Mouse (Mus musculus): ENCODE measurements around the gene Vsig8. TPM values are rescaled to one million over a fixed set of nuclear protein-coding genes. Genes with fewer than 3 reads are reported as not detected.

The Vsig8 gene
- total RNA-seq, 2 experiments from 2014 or later: not detected

- DNase-seq: peak; percentile 70 to 71
These were observed 34.6 kb downstream of the Vsig8 start, which contains the start of gene Slamf8 for GRCm38 (mm10) chr1:172590385-172590784. Gene Slamf8 (minus strand): TSS chr1:172590568.

GRCm38 (mm10) chr1:172593321-172593720, 37.6 kb downstream of the Vsig8 start:
- DNase-seq: no peak

- no peak for DNase-seq
These were observed 38.2 kb downstream of the Vsig8 start for GRCm38 (mm10) chr1:172593956-172594355.

- DNase-seq: peak; percentile 15 to 47
These were observed 38.8 kb downstream of the Vsig8 start for GRCm38 (mm10) chr1:172594495-172594894.

DNA sequence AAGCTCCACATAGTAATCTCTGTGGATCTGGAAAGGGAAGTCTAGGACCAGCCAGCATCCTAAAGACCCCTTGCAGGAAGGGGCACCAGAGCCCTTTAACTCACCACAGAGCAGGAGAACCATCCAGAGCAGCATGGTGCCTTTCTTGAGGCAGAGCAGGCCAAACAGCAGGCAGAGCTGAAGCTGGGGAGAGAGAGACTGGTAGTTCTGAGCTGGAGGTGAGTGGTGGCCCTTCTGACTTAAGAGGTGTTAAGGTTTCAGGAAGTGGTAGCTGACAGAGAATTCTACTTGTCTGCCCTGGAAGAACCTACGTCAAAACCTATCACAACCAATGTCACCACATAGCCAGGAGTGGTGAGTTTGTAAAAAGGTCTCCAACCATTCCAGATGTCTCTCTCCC, 46.6 kb downstream of the Vsig8 start, which contains the start of gene Fcrl6:
TSS of gene Fcrl6 (minus strand) at position 226 of the 400 bp plus-strand sequence.
- DNase-seq: no peak

DNA sequence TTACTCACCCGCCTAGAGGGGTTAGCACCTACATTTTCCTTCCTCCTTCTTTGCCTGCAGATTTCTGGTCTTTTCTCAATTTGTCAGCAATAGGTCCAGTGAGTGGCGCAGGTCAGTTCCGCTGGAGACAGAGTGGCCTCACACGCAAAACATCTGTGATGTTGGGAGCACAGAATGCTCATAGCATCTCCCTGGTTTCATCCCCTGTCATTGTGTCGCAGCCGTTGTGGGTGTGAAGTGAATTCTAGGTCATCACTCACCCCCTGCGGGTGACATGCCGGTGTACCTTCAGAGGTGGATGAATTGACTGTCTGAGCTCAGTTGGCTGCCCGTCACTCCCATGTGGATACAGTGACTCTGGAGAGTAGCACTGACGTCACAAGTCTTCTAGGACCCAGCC, 55.6 kb downstream of the Vsig8 start:
- DNase-seq: no peak

- DNase-seq: peak in 1 of 2 experiments; percentile 10
These were observed 57.0 kb downstream of the Vsig8 start for GRCm38 (mm10) chr1:172612745-172613144.

Other genes with a start within 250 kb of the Vsig8 start
- gene Kcnj9, start 226.6 kb upstream of the Vsig8 start, total RNA-seq (2021): not detected
- gene Kcnj10, start 214.7 kb upstream of the Vsig8 start, total RNA-seq (2021): under 1 TPM; 0.17 to 0.18 TPM
- gene Pigm, start 179.4 kb upstream of the Vsig8 start, total RNA-seq (2021): 1 to 10 TPM; 3.2 to 4.2 TPM
- gene Slamf9, start 80.6 kb upstream of the Vsig8 start, total RNA-seq (2021): 1 to 10 TPM; 1.2 to 2.2 TPM
- gene Igsf9, start 74.2 kb upstream of the Vsig8 start, total RNA-seq (2021): under 1 TPM; 0.28 to 0.45 TPM
- gene Tagln2, start 55.9 kb upstream of the Vsig8 start, total RNA-seq (2021): 10 to 100 TPM; 56.8 to 58.8 TPM
- 1 to 10 TPM in 1 of 2 experiments, not detected in 1; 1.2 TPM for gene Cfap45, start 35.1 kb upstream of the Vsig8 start, total RNA-seq (2021)
- under 1 TPM; 0.37 to 0.39 TPM for gene Slamf8, start 34.6 kb downstream of the Vsig8 start, total RNA-seq (2021)
- not detected for gene Fcrl6, start 46.6 kb downstream of the Vsig8 start, total RNA-seq (2021)
- 10 to 100 TPM in 1 of 2 experiments, 1 to 10 TPM in 1; 9.8 to 10.4 TPM for gene Dusp23, start 77.0 kb downstream of the Vsig8 start, total RNA-seq (2021)
- gene Crp, start 142.1 kb downstream of the Vsig8 start, total RNA-seq (2021): under 1 TPM in 1 of 2 experiments, not detected in 1; 0.33 TPM